Comparison of ENCODE assay signal across 8 mouse cellular contexts in genomic region chr10:20149835-20150355, GRCm38 (mm10). TPM values are rescaled to one million over a fixed set of nuclear protein-coding genes. Genes with fewer than 3 reads are reported as not detected.
DNase-seq lines count a peak whose midpoint lies in the region; ATAC-seq lines count a peak whose summit lies in the region.

No protein-coding gene starts in this region.

- peak overlapping the region; percentile 75 for H3K4me3 ChIP-seq in hindbrain, embryonic 12.5 days

- peak; percentile 16 to 58 for DNase-seq in layer of hippocampus, postnatal 14 days (ENCODE audit: low spot score in 2 of 2)
- DNase-seq in layer of hippocampus, postnatal 36 days, result no peak
- peak; percentile 62 for DNase-seq in embryo, embryonic 10.5 days (ENCODE audit: low spot score)
- DNase-seq in right cerebral cortex, adult 18-20 months, result no peak
- no peak for DNase-seq in thymus, adult 18-20 months
- DNase-seq in adrenal gland, postnatal 4 days (ENCODE audit: low spot score in 2 of 2), result no peak

- H3K27me3 ChIP-seq in hindbrain, embryonic 12.5 days, result peaks cover 47% of the 10 kb centered on the region

- peak overlapping the region; percentile 58; the same call in 1 of the 2 replicates for H3K9ac ChIP-seq in hindbrain, embryonic 12.5 days

- no peak overlapping the region for H3K27ac ChIP-seq in hindbrain, embryonic 12.5 days

- peaks cover 9% of the 10 kb centered on the region for H3K4me1 ChIP-seq in hindbrain, embryonic 12.5 days

- ATAC-seq in hindbrain, embryonic 12.5 days (ENCODE audit: low FRiP score), result no peak
- 0 out of 2 replicates have a peak, but pooled peaks have one; percentile 7 for ATAC-seq in megakaryocyte, adult 5-6 weeks (ENCODE audit: poor library complexity, severe bottlenecking)

- no peaks in the 10 kb centered on the region for H3K36me3 ChIP-seq in hindbrain, embryonic 12.5 days

- no peaks in the 10 kb centered on the region for H3K9me3 ChIP-seq in hindbrain, embryonic 12.5 days (replicated peaks)

- H3K4me2 ChIP-seq in hindbrain, embryonic 12.5 days (replicated peaks), result peak overlapping the region; percentile 96

- 3% methylated on average over 13 of the region's 13 CpGs for WGBS in hindbrain, embryonic 12.5 days

RNA-seq across cellular contexts. Expression of gene Map7, which starts 1.6 kb away (rescaled TPM):
- total RNA-seq in layer of hippocampus, postnatal 14 days (2021), result 10 to 100 TPM; 71.4 to 75.2 TPM
- 100 to 1,000 TPM; 104 to 121 TPM for total RNA-seq in layer of hippocampus, postnatal 36 days (2021)
- 10.5 and 12.3 TPM in 2 replicates for polyA plus RNA-seq in hindbrain, embryonic 12.5 days (2016; fragmentation: Nextera tagmentation; extraction: Ambion mirVana)
- 2.3 and 2.7 TPM in 2 replicates for total RNA-seq in megakaryocyte, adult 5-6 weeks (2015)
- total RNA-seq in megakaryocyte, adult 5-6 weeks (2017), result 3.1 and 3.8 TPM in 2 replicates
- 10 to 100 TPM; 34.3 to 44.6 TPM for total RNA-seq in adrenal gland, postnatal 4 days (2021)

Comparison
In these comparisons a context has a peak if more than half of its experiments do, and no peak if none do; other contexts are left out.
1. DNase-seq: peak in layer of hippocampus, postnatal 14 days (2 of 2) and embryo, embryonic 10.5 days (single experiment); none in layer of hippocampus, postnatal 36 days (0 of 2), right cerebral cortex, adult 18-20 months (single experiment), thymus, adult 18-20 months (0 of 2) and adrenal gland, postnatal 4 days (0 of 2).
2. RNA of gene Map7, which starts 1.6 kb away (total RNA-seq): 104 to 121 TPM in layer of hippocampus, postnatal 36 days, 71.4 to 75.2 TPM in layer of hippocampus, postnatal 14 days and 34.3 to 44.6 TPM in adrenal gland, postnatal 4 days; 2.3 to 3.8 TPM in megakaryocyte, adult 5-6 weeks; every median in the first group is over 4 times any median in the second.